Mouse (Mus musculus) E14TG2a.4 (cell line): ENCODE data around the gene Gm49396.

ENCODE experiments used
- CTCF ChIP-seq: conservative IDR thresholded peaks from 2 replicates; pipeline ENCODE4 v1.5.1; 2014; ENCODE audit warnings: low read length
- NANOG ChIP-seq: IDR thresholded peaks from 2 replicates; pipeline ENCODE4 v1.6.1; 2014; ENCODE audit warnings: borderline replicate concordance, low read length, mixed read lengths
- POU5F1 ChIP-seq: IDR thresholded peaks from 2 replicates; pipeline ENCODE4 v1.6.1; 2014; ENCODE audit warnings: low read length, borderline replicate concordance

DNA sequence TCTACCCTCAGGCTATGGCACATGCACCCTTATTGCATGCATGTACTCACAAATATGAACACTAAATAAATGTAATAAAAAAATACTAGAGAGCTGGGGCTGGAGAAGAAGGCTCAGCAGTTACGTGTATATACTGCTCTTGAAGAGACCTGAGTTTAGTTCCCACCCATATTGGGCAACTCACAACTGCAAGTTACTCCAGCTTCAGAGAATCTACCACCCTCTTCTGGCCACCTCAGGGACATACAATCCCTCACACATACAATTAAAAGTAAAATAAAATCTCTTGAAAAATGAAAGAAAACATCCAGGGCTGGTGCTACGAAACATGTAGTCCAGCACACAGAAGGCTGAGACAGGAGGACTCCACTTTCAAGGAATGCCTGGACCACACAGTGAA is 51.3 kb downstream of the Gm49396 start:
- TF ChIP-seq CTCF (peak; percentile 18; the same call in 1 of the 2 replicates), NANOG (no peak), POU5F1 (no peak)
